Mouse (Mus musculus) liver, embryonic 14.5 days (tissue): ENCODE measurements around the gene Rara. TPM values are rescaled to one million over a fixed set of nuclear protein-coding genes. Genes with fewer than 3 reads are reported as not detected.
A peak's percentile ranks its signal among the peaks of the same experiment; 100 is the strongest.

ENCODE experiments used
- ATAC-seq: fragments of 200-750 bp; cut with Nextera tagmentation; 2 replicates; pipeline ENCODE4 v1.8.0; 2017; ENCODE audit warnings: moderate number of reproducible peaks, mild to moderate bottlenecking, moderate library complexity; ENCODE audit not compliant: insufficient read depth
- DNase-seq, 3 experiments: peaks; one replicate each; pipeline ENCODE4 v3.0.0-alpha.2; 2012 to 2013; ENCODE audit warnings: low read depth in 3 of 3, low spot score in 3 of 3
- H3K27ac ChIP-seq: fragments of 300-500 bp; sonication (generic); 2 replicates; pipeline ENCODE4 v1.5.1; 2014; ENCODE audit warnings: moderate library complexity, mild to moderate bottlenecking, control low read depth, inconsistent platforms
- H3K27me3 ChIP-seq: fragments of 300-500 bp; sonication (generic); 2 replicates; pipeline ENCODE4 v1.6.1; 2014; ENCODE audit warnings: mild to moderate bottlenecking, low read length, moderate library complexity; ENCODE audit not compliant: control insufficient read depth, insufficient read depth
- H3K36me3 ChIP-seq: fragments of 300-500 bp; sonication (generic); replicated peaks from 2 replicates; pipeline ENCODE4 v1.6.1; 2014; ENCODE audit warnings: low read depth; ENCODE audit not compliant: control insufficient read depth, insufficient read depth
- H3K4me1 ChIP-seq, 2 experiments: fragments of 200-500 bp in 1 of 2; fragments of 300-500 bp in 1 of 2; sonication (generic) in 1 of 2; replicated peaks; 2 replicates each; pipeline ENCODE4 v1.6.1; 2012 to 2014; ENCODE audit warnings: antibody characterized with exemption in 1 of 2, inconsistent platforms in 1 of 2, low read length in 1 of 2; ENCODE audit not compliant: control insufficient read depth in 2 of 2, insufficient read depth in 2 of 2
- H3K4me2 ChIP-seq: fragments of 300-500 bp; sonication (generic); 2 replicates; pipeline ENCODE4 v1.6.1; 2014; ENCODE audit warnings: low read depth, mild to moderate bottlenecking, control low read depth, moderate library complexity
- H3K4me3 ChIP-seq, 2 experiments: fragments of 200-500 bp in 1 of 2; fragments of 300-500 bp in 1 of 2; sonication (generic) in 1 of 2; 2 replicates each; pipeline ENCODE4 v1.5.1; 2012 to 2014; ENCODE audit warnings: low read depth in 2 of 2, low read length in 2 of 2, mild to moderate bottlenecking in 2 of 2, control low read depth in 1 of 2, inconsistent platforms in 1 of 2, moderate library complexity in 1 of 2; ENCODE audit not compliant: insufficient read depth in 1 of 2
- H3K9ac ChIP-seq: fragments of 300-500 bp; sonication (generic); replicated peaks from 2 replicates; pipeline ENCODE4 v1.6.1; 2014; ENCODE audit warnings: mild to moderate bottlenecking, control low read depth, moderate library complexity
- H3K9me3 ChIP-seq: fragments of 300-500 bp; sonication (generic); 2 replicates; pipeline ENCODE4 v1.6.1; 2016; ENCODE audit warnings: low read length, mixed read lengths; ENCODE audit not compliant: control insufficient read depth
- CTCF ChIP-seq: IDR thresholded peaks from 2 replicates; pipeline ENCODE4 v1.5.1; 2016; ENCODE audit warnings: antibody characterized with exemption, low read depth, control low read depth
- EP300 ChIP-seq: IDR thresholded peaks from 2 replicates; pipeline ENCODE4 v1.6.1; 2016; ENCODE audit warnings: antibody characterized with exemption, low read depth
- WGBS: fragments of 180-500 bp; shearing (Covaris S2); extraction: QIAGEN DNeasy Blood & Tissue Kit; methylation state at CpG from one replicate; pipeline ENCODE4 v1.1.7; 2014; ENCODE audit not compliant: insufficient replicate concordance; 5-methylcytosine and 5-hydroxymethylcytosine counted together
- polyA plus RNA-seq, 2 experiments: library from polyadenylated mRNA; depleted of rRNA in 1 of 2; stranded (reverse) in 1 of 2; unstranded in 1 of 2; fragments of >200 nt; fragmentation: Nextera tagmentation in 1 of 2; extraction: Ambion mirVana in 1 of 2; gene quantifications; 2 replicates each; pipeline versions ENCODE4 v1.2.1 to v1.2.3; 2012 to 2014

The Rara gene
- polyA plus RNA-seq, 2 experiments, result 1.9 to 3.2 TPM

DNA sequence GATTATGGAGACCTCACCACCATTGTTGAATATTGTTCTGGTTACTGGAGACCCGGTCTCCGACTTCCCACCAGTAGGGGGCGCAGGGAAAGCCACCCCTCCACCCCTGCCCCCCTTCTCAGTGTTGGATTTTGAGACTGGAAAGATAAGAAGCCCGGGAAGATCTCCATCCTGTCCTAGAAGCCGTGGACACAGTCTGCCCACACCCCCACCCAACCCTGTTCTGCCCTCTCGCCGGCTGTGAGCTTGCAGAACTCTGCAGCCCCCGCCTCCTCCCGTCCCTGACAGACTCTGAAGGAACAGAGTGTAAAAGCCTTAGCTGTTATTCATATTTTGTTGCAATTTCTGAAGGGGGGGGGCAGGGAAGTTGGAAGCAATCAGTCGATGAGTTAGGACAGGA is 26.8 kb downstream of the Rara start:
- WGBS, result 11% methylated on average over 10 of the region's 10 CpGs

DNA sequence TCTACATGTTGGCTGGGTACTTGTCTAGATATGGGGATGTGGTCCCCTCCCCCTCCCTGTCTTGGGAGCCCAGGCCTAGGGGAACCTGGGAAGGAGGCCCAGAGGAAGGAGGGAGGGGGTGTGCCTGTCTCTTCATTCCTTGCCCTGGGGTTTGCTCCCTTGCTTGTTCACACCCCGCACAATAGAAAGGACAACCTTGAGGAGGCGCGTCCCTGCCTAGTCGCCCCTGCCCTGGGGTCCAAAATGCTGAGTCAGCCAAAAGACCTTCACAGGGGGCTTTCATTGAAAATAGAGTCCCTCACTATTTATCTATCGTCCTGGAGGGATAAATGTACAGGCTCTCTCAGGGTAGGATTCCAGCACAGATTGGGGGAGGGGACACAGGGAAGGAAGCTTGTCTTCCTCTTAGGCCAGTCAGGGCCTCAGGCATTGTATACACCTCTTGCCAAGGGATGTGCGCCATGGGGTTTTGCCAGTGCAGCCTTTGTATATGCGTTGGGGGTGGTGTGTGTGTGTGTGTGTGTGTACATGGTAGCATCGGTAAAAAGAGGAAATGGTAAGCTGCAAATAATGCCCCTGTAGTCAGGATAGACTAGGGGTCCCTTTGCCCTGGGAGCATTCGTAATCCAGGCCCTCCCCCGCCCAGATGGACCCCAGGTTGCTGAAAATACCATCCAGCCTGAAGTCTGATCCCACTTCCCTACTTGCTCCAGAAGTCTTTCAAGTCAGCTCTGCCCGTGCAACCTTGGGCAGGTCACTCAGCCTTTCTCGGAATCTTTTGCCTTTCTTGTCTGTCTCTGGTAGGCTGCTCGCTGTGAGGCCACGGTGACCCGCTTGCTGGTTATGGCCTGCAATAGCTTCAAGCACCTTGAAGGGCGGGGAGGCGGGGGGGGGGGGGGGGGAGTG is 27.4 kb downstream of the Rara start:
- Histone ChIP-seq H3K27me3 (peaks cover 2% of the 10 kb centered on the region), H3K9me3 (no peaks in the 10 kb centered on the region), H3K4me2 (no peak overlapping the region), H3K9ac (no peak overlapping the region), H3K36me3 (no peaks in the 10 kb centered on the region), H3K4me3 (no peak overlapping the region), H3K27ac (no peak overlapping the region), H3K4me1 (peaks cover 5 to 23% of the 10 kb centered on the region in 2 experiments; a peak in 3 of 4 replicates)
- ATAC-seq (no peak), DNase-seq (no peak)
- 25% methylated on average over 17 of the region's 17 CpGs for WGBS
- TF ChIP-seq EP300, result no peak
- no peak for TF ChIP-seq CTCF

More for the DNA sequence above, 26.8 kb downstream of the Rara start:
- DNase-seq (no peak), ATAC-seq (peak; percentile 16; the same call in 1 of the 2 replicates)
- peak; percentile 72 for TF ChIP-seq CTCF
- no peak for TF ChIP-seq EP300
- no peaks in the 10 kb centered on the region for H3K9me3 ChIP-seq
- no peaks in the 10 kb centered on the region for H3K27me3 ChIP-seq
- H3K4me2 ChIP-seq, result peak overlapping the region; percentile 8
- H3K36me3 ChIP-seq, result no peaks in the 10 kb centered on the region
- H3K4me1 ChIP-seq, result peaks cover 4 to 23% of the 10 kb centered on the region in 2 experiments; a peak in 3 of 4 replicates
- no peak overlapping the region for H3K9ac ChIP-seq
- no peak overlapping the region for H3K4me3 ChIP-seq
- H3K27ac ChIP-seq, result no peak overlapping the region

- H3K9ac ChIP-seq, result no peak overlapping the region
- no peak overlapping the region for H3K4me2 ChIP-seq
- H3K27ac ChIP-seq, result no peak overlapping the region
- H3K36me3 ChIP-seq, result no peaks in the 10 kb centered on the region
- no peak for ATAC-seq
- no peak overlapping the region for H3K4me3 ChIP-seq
- no peak for DNase-seq
- peaks cover 7 to 23% of the 10 kb centered on the region in 2 experiments; a peak in 3 of 4 replicates for H3K4me1 ChIP-seq
- no peak for TF ChIP-seq CTCF
- TF ChIP-seq EP300, result no peak
- whole genome bisulfite sequencing, result 42% methylated on average over 7 of the region's 7 CpGs
- H3K27me3 ChIP-seq, result peaks cover 9% of the 10 kb centered on the region
- H3K9me3 ChIP-seq, result no peaks in the 10 kb centered on the region
Observed at GRCm38 (mm10) chr11:98955707-98956235, 28.2 kb downstream of the Rara start.

GRCm38 (mm10) chr11:98956340-98956739 is 28.7 kb downstream of the Rara start:
- no peak for ATAC-seq
- TF ChIP-seq EP300, result no peak
- no peak for TF ChIP-seq CTCF
- H3K4me2 ChIP-seq, result no peak overlapping the region

More at GRCm38 (mm10) chr11:98956340-98956739, 28.7 kb downstream of the Rara start:
- DNase-seq, result no peak
- H3K36me3 ChIP-seq, result no peaks in the 10 kb centered on the region
- no peak overlapping the region for H3K9ac ChIP-seq
- no peaks in the 10 kb centered on the region for H3K9me3 ChIP-seq
- no peak overlapping the region for H3K27ac ChIP-seq
- H3K27me3 ChIP-seq, result peaks cover 15% of the 10 kb centered on the region
- no peak overlapping the region for H3K4me3 ChIP-seq
- 61% methylated on average over 10 of the region's 10 CpGs for WGBS
- H3K4me1 ChIP-seq, result peaks cover 7 to 23% of the 10 kb centered on the region in 2 experiments; a peak in 3 of 4 replicates
